Mouse (Mus musculus) spleen, adult 18-20 months (tissue): ENCODE measurements around the gene Gtf3c6.

Experiments used
- DNase-seq, 2 experiments: peaks; one replicate each; pipeline ENCODE4 v3.0.0; 2022; ENCODE audit warnings: mixed read lengths in 2 of 2

Gene Gtf3c6

GRCm38 (mm10) chr10:40257414-40258255 lies at the start of gene Gtf3c6:
Gene Gtf3c6, minus strand, starts transcription at chr10:40258108.
- peak; percentile 85 to 95 for DNase-seq

- no peak for DNase-seq
Observed at GRCm38 (mm10) chr10:40305989-40306388, 48.1 kb upstream of the Gtf3c6 start.

GRCm38 (mm10) chr10:40302140-40302985 lies 44.5 kb upstream of the Gtf3c6 start, which contains the start of gene Amd1:
Gene Amd1, minus strand, starts transcription at chr10:40302186.
- DNase-seq, result peak; percentile 98 to 99

GRCm38 (mm10) chr10:40301181-40302075 lies 43.5 kb upstream of the Gtf3c6 start:
- peak; percentile 40 to 62 for DNase-seq

- peak in 1 of 2 experiments; percentile 60 for DNase-seq
Observed at GRCm38 (mm10) chr10:40300648-40301171, 42.8 kb upstream of the Gtf3c6 start.

DNA sequence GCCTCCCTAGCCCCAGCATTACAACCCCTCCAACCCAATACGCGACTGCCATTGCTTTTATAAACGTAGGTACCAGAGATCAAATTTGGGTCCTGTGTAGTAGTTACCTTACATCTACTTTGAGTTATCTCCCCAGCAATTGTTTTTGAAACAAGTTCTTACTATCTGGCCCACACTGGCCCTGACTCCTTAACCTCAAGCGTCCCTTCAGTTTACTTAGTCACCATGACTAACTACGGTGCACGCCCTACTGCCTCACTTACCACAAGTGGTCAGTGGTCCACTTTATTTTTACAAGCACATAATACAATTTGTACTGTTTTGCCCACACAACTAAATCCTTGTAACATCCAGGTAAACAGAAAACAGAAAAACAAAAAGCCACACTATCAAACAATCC lies 34.7 kb upstream of the Gtf3c6 start:
- DNase-seq, result no peak

DNA sequence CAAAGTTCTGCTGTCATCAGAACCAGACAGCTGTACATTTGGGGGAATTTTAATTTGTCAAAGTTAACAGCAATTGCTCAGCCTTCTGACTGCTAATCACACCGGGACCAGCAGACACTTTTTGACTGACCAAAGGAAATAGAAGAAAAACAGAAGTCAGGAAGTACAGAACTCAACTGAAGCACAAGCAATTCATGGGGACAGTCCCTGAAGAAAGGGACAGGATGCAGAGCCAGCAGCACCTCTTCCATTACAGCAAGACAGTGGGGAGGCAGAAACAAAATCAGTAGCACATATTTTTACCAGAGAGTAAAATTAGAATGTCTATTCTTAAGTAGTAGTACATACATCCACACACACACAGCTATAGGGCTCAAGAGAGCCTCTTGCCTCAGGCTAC lies 28.9 kb upstream of the Gtf3c6 start:
- no peak for DNase-seq

- DNase-seq, result no peak
Observed at GRCm38 (mm10) chr10:40285571-40285970, 27.7 kb upstream of the Gtf3c6 start.

- DNase-seq, result no peak
Observed at GRCm38 (mm10) chr10:40284997-40285396, 27.1 kb upstream of the Gtf3c6 start.

- DNase-seq, result no peak
Observed at GRCm38 (mm10) chr10:40284179-40284831, 26.4 kb upstream of the Gtf3c6 start.

DNA sequence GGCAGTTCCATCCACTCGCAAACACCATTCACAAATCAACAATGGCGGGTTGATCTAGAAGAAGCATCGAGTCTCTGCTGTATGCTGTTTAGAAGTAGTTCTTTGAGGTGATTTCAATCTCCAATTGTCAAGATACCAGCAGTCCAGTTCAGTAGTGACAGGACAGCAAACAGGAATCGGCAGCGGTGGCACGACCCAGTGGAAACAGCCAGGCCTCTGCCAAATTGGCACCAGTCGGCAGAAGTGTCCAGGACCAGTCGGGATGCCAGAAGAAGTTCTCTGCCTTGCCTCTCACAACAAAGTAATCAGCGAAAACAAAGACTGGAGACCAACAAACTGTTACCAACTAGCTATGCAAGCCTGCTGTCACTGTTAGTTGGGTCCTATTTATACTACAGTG lies 25.7 kb upstream of the Gtf3c6 start:
- DNase-seq, result no peak

DNA sequence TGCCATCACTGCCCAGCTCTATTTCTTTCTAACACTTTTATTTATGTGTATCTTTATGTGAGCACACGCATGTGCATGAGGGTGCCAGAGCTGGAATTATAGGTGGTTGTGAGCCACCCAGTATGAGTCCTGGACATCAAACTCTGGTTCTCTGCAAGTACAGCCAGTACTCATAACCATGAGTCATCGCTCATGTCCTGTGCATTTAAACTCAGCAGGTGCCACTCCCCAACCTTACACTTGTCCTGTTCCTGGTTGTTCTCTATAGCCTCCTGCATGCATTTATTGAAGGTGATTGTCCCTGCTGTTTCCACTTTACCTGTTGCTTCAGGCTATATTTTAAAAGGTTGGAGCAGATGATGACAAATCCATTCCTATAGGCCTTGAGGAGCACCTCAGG lies 23.7 kb upstream of the Gtf3c6 start:
- no peak for DNase-seq

DNA sequence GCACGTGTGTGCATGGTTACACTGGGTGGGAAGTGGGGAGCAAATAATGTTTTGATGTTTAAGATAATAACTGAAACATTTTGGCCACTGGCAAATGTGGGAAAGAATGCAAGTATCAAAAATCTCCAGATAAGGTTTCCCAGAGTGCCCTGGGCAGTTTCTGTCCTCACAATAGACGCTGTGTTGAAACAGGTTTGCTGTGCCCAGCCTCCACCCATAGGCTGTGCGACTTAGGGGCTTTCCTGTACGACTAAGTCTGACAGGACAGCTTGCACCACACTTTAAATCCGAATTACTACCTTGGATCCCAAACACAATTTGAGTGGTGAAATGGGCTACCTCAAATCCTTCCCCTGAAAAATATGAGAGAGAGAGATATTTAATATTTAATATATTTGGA lies 20.4 kb upstream of the Gtf3c6 start:
- DNase-seq, result no peak

- no peak for DNase-seq
Observed at GRCm38 (mm10) chr10:40275991-40276390, 18.1 kb upstream of the Gtf3c6 start.

GRCm38 (mm10) chr10:40273938-40274337 lies 16.0 kb upstream of the Gtf3c6 start:
- DNase-seq, result no peak

GRCm38 (mm10) chr10:40271216-40271615 lies 13.3 kb upstream of the Gtf3c6 start:
- DNase-seq, result no peak

DNA sequence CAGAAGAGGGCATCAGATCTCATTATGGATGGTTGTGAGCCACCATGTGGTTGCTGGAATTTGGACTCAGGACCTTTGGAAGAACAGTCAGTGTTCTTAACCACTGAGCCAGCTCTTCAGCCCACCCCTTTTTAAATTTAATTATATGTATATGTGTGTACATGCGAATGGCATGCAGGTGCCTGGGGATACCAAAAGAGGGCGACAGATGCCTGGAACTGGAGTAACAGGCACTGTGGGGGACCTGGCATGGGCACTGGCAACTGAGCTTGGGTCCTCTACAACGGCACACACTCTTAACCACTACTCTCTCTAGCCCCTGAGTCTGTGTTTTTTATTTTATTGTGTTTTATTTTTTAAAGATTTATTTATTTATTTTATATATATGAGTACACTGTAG lies 7.0 kb upstream of the Gtf3c6 start:
- no peak for DNase-seq

DNA sequence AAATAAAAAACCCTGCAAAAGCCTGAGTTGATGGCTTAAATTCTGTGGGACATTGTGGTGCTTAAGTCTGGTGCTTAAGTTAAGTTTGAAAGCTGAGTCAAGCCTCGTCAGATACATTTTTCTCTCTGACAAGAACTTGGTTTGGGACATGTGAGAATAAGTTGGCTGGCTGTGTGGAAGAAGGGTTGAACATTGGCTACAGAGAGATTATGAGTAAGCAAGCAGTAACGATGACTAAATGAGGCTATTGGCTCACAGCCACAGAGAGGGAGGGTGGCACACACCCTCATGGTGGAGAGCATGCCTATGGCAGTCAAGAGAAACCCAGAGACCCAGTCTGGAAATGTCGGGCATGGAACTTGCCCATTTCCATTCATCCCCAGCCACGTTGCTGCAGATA lies 5.8 kb upstream of the Gtf3c6 start:
- no peak for DNase-seq

DNA sequence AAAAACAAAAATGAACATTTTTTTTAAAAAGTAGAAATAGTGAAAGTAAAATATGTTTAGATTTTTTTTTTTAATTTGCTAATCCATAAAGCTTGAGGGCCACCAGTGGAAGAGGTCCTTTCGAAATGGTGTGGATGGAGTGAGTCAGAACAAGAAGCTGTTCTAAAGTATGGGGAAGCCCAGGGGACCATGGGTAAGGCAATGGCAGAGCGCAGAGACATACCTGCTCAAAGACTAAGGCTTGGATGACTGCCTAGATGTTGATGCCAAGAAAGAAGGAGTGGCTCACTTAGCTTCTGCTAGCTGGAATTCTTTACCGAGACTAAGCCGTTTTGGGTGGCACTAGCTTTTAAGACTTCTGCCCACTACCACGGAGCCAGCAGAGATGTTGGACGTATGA lies 4.3 kb upstream of the Gtf3c6 start:
- no peak for DNase-seq

GRCm38 (mm10) chr10:40260305-40260704 lies 2.4 kb upstream of the Gtf3c6 start:
- no peak for DNase-seq

DNA sequence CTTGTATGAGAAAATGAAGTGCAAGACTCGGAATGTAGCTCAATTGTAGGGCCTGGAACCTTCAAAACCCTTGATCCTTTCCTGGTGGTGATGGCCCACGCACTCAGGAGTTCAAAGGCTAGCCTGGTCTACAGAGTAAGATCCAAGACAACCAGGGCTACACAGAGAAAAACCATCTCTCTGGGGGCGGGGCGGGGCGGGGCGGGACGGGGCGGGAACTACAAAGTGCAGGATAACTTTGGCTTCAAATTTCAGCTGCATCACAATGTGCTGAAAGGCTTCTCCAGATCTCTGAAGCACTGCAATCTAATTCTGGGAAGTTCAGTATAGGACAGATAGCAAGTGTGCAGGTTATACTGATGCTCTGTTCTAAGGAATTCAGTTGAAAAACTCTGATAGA lies 1.6 kb upstream of the Gtf3c6 start:
- no peak for DNase-seq

DNA sequence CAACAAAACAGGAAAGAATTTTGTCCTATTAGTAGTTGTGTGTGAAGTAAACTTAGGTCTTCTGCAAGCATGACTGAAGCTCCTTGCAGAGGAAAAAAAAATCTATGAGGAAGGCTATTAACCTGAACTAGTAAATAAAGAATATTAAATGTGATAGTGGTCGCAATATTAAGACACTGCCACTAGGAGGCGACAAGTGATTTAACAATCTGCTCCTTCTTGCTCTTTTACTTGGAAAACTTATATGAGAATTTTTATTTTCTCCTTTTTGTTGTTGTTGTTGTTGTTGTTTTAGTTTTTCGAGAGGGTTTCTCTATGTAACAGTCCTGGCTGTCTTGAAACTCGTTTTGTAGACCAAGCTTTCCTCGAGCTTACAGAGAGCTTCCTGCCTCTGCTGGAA lies 1.1 kb upstream of the Gtf3c6 start:
- peak in 1 of 2 experiments; percentile 24 for DNase-seq
